Mouse (Mus musculus): Measurements from ENCODE around the gene Rev1. TPM values are rescaled to one million over a fixed set of nuclear protein-coding genes. Genes with fewer than 3 reads are reported as not detected.

Rev1 gene
- total RNA-seq, 2 experiments from 2014 or later, result 40.0 to 46.1 TPM

DNA sequence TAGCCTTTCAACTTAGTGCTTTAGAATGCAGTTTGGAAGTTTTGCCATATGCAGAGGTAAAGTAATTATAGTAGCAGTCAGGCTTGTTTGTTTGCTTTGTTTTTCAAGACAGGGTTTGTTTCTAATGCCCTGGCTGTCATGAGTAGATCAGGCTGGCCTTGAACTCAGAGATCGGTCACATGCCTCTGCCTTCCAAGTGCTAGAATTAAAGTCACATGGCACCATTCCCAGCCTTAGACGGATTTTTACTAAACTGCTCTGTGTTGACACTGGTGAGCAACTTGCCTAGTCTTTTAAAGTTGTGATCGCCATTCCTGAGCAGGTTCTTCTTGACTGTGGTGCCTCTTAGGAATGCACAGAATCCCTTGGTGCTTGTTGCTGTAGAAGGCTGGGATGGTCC lies 122.9 kb downstream of the Rev1 start:
- Histone ChIP-seq H3K4me3 (no peak overlapping the region), H3K27ac (no peak overlapping the region)
- no peak for DNase-seq (ENCODE audit: extremely low spot score in 1 of 2, low spot score in 2 of 2)
- TF ChIP-seq CTCF (IDR thresholded peaks at IDR 0.05), result no peak
- intact Hi-C loops (cut with DNase I), result no loop called here

DNA sequence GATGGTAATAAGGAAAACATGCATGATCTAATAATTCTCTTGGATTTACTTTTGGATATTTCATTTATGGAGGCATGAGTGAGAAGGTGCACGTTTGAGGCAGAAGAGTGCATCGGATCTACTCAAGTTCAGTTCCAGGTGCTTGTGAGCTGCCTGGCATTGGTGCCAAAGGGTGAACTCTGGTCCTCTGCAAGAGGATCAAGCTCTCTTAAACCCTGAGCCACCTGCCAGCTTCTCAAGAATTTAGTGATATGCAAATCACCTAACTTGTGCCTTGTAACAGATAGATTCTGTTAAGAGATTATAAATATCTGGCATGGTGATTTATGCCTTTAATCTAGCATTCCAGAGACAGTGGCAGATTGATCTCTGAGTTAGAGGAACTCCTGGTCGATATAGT lies 126.6 kb downstream of the Rev1 start:
- intact Hi-C loops (cut with DNase I), result no loop called here
- no peak for DNase-seq (ENCODE audit: extremely low spot score in 1 of 2, low spot score in 2 of 2)
- TF ChIP-seq CTCF (IDR thresholded peaks at IDR 0.05), result no peak
- Histone ChIP-seq H3K27ac (no peak overlapping the region), H3K4me3 (no peak overlapping the region)

Other genes with a start within 250 kb of the Rev1 start
- 10 to 100 TPM; 10.6 to 10.9 TPM for gene Mitd1, start 239.4 kb downstream of the Rev1 start, total RNA-seq (2021)
- gene Mrpl30, start 239.3 kb downstream of the Rev1 start, total RNA-seq (2021), result 100 to 1,000 TPM; 139 to 148 TPM
- not detected for gene Lyg2, start 213.3 kb downstream of the Rev1 start, total RNA-seq (2021)
- gene Lyg1, start 172.0 kb downstream of the Rev1 start, total RNA-seq (2021), result not detected
- 10 to 100 TPM; 52.7 to 65.9 TPM for gene Txndc9, start 131.9 kb downstream of the Rev1 start, total RNA-seq (2021)
- gene Eif5b, start 131.8 kb downstream of the Rev1 start, total RNA-seq (2021), result 10 to 100 TPM; 37.6 to 46.2 TPM